Mouse (Mus musculus): ENCODE measurements around the gene Cd59b. TPM values are rescaled to one million over a fixed set of nuclear protein-coding genes. Genes with fewer than 3 reads are reported as not detected.

Cd59b gene
- 1 to 10 TPM in 2 of 4 experiments, under 1 TPM in 1, not detected in 1; 0.85 to 2.1 (median 1.6) TPM for total RNA-seq (2022)

- no peak for DNase-seq (ENCODE audit: low spot score in 2 of 2)
Measured at GRCm38 (mm10) chr2:104069704-104070185, at the start of gene Cd59b. Gene Cd59b, plus strand, starts transcription at chr2:104069849.

GRCm38 (mm10) chr2:104023096-104023495 lies 46.6 kb upstream of the Cd59b start:
- no peak for DNase-seq (ENCODE audit: low spot score in 2 of 2)

GRCm38 (mm10) chr2:104024656-104025055 lies 45.0 kb upstream of the Cd59b start:
- no peak for DNase-seq (ENCODE audit: low spot score in 2 of 2)

DNA sequence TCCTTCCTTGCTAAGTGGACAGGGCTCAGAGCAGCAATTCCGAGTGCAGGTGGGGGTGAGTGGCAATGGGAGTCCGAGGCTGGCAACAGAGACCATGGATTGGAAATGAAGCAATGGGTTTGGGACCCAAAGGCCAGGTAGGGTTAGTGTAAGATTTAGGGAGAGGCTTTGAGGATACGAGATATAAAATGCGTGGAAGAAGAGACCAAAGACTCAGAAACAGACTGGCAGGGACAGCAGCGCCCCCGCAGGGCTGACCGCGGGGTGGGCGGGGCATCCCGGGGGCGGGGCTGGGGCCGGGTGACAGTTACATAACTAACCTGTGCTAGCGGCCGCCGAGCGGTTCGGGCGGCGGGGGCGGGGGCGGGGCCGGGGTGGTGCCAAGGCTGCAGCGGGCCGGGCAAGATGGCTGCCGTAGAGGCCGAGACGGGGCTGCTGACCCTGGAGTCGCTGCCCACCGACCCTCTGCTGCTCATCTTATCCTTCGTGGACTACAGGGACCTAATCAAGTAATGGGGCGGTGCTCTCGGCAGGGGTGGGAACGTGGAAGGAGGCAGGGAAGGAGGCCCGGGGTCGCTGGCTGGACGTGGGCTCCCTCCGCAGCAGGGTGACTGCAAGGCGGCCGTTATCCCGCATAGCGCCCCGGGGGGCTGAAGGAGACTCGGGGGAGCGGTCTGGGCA lies 42.1 kb upstream of the Cd59b start, which contains the start of gene Fbxo3:
Gene Fbxo3, plus strand, starts transcription at position 264 of the 681 bp plus-strand sequence.
- peak; percentile 75 to 76 for DNase-seq (ENCODE audit: low spot score in 2 of 2)

GRCm38 (mm10) chr2:104028139-104028723 lies 41.4 kb upstream of the Cd59b start, which contains the start of gene 4931422A03Rik:
Gene 4931422A03Rik, minus strand, starts transcription at chr2:104028361.
- DNase-seq (ENCODE audit: low spot score in 2 of 2): no peak

- DNase-seq (ENCODE audit: low spot score in 2 of 2): no peak
Measured at GRCm38 (mm10) chr2:104029074-104029473, 40.6 kb upstream of the Cd59b start.

- no peak for DNase-seq (ENCODE audit: low spot score in 2 of 2)
Measured at GRCm38 (mm10) chr2:104030381-104030780, 39.3 kb upstream of the Cd59b start.

DNA sequence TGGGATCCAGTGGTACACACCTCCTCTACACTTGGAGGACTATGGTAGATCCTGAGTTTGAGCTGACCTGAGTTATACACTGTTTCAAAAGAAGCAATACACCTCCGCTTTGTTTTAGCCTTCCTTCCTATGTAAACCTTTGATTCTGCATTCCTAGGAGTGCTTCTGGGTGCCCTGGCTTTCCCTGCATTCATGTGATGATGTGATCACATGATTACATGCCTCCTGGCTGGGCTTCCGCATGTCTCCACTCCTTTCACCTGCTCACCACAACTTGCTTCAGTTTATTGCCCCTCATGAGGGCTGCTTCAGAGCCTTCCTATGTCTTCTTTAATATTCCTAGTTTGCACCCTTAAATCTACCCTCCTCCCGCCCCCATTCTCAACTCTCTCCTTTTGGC lies 37.6 kb upstream of the Cd59b start:
- no peak for DNase-seq (ENCODE audit: low spot score in 2 of 2)

DNA sequence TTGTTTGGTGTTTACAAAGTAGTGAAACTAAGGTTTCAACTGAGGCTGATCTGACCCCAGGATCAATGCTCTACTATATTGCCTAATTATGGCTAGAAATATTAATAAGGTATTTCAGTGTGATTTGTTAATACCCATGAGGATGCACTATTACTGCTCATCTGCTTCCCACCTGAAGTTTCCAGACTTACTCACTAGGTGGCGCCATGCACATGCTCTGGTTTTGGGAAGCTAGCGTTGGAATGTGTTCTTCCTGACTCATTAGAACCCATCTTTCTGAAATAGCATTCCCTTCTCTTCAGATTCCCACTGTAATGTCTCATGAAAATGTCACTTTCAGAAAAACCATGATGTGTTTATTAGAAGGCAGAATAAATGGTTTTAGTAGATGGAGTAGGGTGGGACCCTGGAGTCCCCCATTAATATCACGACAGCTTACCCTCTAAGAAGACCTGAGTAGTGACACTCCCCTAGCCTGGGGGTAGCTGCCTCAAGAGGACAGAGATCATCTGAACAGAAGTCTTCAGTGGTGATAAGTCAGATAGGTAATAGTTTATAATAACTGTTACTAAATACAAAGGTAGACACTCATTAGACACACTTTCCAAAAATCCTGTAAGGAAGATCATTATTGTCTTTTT lies 34.7 kb upstream of the Cd59b start:
- DNase-seq (ENCODE audit: low spot score in 2 of 2): peak; percentile 48 to 75

DNA sequence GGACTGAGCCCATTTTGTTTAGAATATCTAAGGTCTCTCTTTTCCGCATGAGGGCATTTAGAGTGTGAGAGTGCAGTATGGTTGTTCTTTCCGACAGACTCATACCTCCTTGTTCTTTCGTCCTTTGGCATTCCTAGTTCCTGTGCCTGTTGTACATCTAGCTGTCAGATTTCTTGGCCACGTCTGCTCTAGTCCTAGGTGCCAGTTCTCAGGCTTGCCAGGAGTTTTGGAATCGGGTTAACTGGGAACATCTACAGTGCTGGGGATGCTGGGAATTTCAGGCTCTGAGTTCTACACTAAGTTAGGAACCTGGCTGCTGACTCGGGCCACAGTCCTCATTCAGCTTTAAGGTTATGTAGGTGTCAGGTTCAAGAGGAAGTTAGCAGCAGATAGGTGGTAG lies 34.1 kb upstream of the Cd59b start:
- DNase-seq (ENCODE audit: low spot score in 2 of 2): no peak

- DNase-seq (ENCODE audit: low spot score in 2 of 2): no peak
Measured at GRCm38 (mm10) chr2:104036316-104036715, 33.3 kb upstream of the Cd59b start.

DNA sequence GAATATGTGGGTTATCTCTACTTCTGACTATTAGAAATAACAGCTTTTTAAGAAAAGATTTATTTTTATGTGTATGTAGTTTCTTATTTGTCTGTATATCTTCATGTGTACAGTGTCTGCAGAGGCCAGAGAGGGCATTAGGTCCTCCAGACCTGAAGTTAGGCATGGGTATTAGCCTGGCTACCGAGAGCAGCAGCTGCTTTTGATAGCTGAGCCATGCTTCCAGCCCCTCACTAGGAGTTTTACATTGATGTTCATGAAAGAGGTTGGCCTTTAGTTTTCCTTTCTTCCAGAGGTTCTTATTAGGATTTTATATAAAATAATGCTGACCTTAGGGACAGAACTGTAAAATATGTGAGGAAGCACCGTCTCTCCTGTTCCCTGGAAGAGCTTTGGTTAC lies 31.4 kb upstream of the Cd59b start:
- no peak for DNase-seq (ENCODE audit: low spot score in 2 of 2)

DNA sequence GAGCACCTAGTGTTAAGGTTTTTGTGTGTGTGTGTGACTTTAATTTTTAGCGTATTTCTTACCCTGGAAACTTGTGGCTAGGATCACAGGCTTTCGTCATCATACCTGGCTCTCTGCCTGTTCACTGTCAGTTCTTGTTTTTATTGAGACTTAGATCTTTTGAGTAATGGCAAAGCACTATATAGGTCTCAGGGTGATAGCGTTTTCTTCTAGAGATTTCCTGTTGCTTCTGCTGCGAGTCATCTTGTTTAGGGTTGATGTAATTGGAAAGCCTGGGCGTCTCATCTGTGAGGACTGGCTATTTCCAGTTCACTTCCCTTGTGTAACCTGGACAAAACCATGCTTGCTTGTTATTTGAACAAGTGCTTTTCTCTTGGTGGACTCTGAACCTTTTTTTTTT lies 28.0 kb upstream of the Cd59b start:
- DNase-seq (ENCODE audit: low spot score in 2 of 2): no peak

DNA sequence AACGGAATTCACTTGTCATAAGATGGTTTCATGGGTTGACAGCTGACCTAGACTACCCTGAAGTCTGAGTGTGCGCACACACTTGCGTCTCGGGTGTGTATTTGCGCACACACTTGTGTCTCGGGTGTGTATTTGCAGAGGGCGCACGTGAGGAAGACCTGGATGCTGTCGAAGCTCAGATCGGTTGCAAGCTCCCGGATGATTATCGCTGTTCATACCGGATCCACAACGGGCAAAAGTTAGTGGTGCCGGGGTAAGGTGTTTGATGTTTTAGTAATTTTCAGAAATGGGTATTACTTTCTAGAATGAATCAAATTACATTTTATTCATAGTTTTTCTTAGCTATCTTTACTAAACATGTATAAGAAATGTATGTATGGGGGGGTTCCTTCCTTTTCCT lies 26.9 kb upstream of the Cd59b start:
- DNase-seq (ENCODE audit: low spot score in 2 of 2): no peak

DNA sequence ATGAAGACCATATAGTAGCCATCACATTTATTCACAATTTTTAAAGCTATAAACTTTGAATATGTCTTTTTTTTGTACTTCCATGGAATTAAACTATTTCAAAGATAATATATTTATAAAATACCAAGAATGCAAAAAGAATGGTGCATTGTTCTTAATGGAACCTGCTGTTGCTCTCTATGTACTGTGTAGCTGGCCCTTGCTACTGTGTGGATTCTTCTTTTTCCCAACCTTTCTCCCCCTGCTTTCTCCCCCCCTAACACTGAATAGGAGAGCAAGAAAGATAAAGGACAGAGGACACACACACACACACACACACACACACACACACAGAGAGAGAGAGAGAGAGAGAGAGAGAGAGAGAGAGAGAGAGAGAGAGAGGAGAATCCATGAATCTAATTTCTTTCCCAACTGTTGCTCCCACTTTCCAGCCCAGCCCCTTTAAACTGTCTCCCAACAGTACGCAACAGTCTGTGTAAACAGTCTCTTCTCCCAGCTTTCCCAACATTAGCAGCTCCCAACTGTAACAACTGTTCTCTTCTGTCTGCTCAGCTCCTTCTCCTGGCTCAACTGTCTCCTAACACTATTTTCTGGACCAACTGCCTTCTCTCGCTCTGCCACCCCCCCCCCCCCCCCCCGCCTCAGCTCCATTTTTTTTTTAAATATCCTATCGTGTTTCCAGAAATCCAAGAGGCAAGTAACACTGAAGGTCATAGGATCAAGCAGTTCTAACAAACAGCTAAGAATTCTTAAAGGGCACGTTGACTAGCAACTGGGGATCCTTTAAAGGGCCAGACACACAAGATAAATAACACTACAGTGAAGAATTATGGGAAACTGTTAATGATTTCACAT lies 25.8 kb upstream of the Cd59b start:
- DNase-seq (ENCODE audit: low spot score in 2 of 2): no peak

DNA sequence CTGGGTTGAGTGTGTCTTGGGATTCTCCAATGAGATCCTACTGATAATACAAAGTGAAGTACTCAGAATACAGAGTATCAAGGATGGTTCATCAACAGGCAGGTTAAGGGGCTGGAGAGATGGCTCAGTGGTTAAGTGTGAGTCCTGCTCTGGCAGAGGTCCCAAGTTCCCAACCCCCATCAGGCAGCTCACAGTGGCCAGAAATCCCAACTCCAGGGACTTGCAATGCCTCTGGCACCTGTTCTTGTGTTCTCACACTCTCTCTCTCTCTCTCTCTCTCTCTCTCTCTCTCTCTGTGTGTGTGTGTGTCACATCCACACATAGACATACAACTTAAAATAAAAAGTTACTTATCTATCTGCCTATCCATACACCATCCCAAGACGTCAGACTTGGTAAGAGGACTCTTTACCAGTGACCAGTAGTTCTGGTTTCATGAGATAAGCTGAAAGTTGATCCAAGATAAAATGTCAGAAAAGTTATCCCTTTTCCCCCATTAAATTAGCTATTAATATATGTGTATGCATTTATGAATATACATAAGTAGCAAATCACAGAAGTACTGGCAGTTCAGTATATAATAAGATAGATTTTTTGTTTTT lies 25.1 kb upstream of the Cd59b start:
- DNase-seq (ENCODE audit: low spot score in 2 of 2): no peak

DNA sequence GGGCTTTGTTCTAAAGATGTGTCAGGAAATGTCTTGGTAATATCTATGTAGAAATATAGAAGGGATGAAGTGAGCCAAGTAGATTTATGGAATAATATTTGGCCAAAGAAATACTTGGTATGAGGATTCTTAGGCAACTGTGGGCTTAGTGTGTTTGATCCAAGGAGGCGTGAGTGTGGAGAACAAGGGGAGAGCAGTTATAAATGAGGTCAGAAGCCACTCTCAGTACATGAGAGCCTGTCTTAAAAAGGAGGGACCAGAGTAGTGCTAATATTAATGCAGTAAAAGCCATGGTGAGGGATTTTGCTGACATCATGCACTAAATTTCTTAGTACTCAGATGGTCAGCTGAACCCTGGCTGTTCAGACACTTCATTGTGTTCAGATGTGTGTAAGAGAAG lies 11.3 kb upstream of the Cd59b start:
- DNase-seq (ENCODE audit: low spot score in 2 of 2): no peak

DNA sequence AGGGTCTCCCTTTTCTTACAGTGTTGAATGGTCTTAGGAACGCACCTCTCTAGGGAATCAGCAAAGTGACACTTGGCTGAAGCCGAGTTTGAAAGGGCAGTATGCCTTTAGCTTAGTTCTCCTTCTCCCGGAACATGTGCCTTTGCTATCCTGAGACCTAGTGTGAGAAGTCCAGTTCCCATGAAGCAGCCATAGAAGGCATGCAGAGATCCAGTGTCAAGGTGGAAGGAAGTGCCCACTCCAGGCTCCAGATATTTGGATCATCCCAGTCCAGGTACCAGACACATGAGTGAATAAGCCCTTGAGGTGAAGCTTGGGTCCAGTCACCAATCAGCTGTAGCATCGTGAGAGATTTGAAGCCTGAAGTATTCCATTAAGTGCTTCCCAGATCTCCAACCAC lies 10.7 kb upstream of the Cd59b start:
- no peak for DNase-seq (ENCODE audit: low spot score in 2 of 2)

GRCm38 (mm10) chr2:104059786-104060185 lies 9.9 kb upstream of the Cd59b start:
- DNase-seq (ENCODE audit: low spot score in 2 of 2): no peak

- no peak for DNase-seq (ENCODE audit: low spot score in 2 of 2)
Measured at GRCm38 (mm10) chr2:104060996-104061395, 8.7 kb upstream of the Cd59b start.

DNA sequence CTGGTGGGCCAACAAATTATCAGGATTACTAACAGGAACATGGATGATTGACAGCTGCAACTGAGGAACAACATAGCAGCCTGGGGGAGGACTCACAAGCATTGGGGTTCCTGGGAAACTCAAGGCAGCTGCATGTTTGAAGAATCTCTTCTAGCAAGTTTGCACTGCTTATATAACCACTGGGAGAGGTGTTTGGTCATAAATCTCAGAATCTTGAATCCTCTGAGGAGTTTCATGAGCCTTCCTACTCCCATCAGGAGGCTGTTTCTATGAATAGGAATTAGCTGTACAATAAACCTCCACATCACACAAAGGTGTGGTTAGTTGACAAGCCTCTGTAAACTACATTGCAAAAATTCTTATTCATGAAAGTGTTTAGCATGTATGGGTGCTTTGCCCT lies 7.0 kb upstream of the Cd59b start:
- DNase-seq (ENCODE audit: low spot score in 2 of 2): no peak

Measured in layer of hippocampus, adult 8-10 months (tissue).